Mouse (Mus musculus) heart, embryonic 10.5 days (tissue): ENCODE data around the gene Ddx5. TPM values are rescaled to one million over a fixed set of nuclear protein-coding genes. Genes with fewer than 3 reads are reported as not detected.

Experiments
- DNase-seq: peaks from one replicate; pipeline ENCODE4 v3.0.0-alpha.2; 2017; ENCODE audit warnings: low spot score
- H3K27ac ChIP-seq: fragments of 300-500 bp; sonication (generic); 2 replicates; pipeline ENCODE4 v1.5.1; 2016; ENCODE audit warnings: mild to moderate bottlenecking
- H3K27me3 ChIP-seq: fragments of 300-500 bp; sonication (generic); 2 replicates; pipeline ENCODE4 v1.6.1; 2016; ENCODE audit warnings: mild to moderate bottlenecking; ENCODE audit not compliant: poor library complexity, insufficient read depth, severe bottlenecking
- H3K36me3 ChIP-seq: fragments of 300-500 bp; sonication (generic); 2 replicates; pipeline ENCODE4 v1.6.1; 2016; ENCODE audit warnings: mild to moderate bottlenecking, moderate library complexity
- H3K4me1 ChIP-seq: fragments of 300-500 bp; sonication (generic); 2 replicates; pipeline ENCODE4 v1.6.1; 2016; ENCODE audit warnings: mild to moderate bottlenecking
- H3K4me3 ChIP-seq: fragments of 300-500 bp; sonication (generic); 2 replicates; pipeline ENCODE4 v1.5.1; 2016; ENCODE audit warnings: mild to moderate bottlenecking, moderate library complexity
- H3K9me3 ChIP-seq: fragments of 300-500 bp; sonication (generic); 2 replicates; pipeline ENCODE4 v1.6.1; 2016; ENCODE audit warnings: mild to moderate bottlenecking, moderate library complexity
- whole genome bisulfite sequencing: fragments of 180-500 bp; shearing (Covaris S2); methylation state at CpG from one replicate; pipeline ENCODE4 v1.1.7; 2016; 5-methylcytosine and 5-hydroxymethylcytosine counted together
- polyA plus RNA-seq: library from polyadenylated mRNA; unstranded; fragments of >200 nt; fragmentation: Nextera tagmentation; extraction: Ambion mirVana; gene quantifications from 2 replicates; pipeline ENCODE4 v1.2.1, GENCODE M21; 2016

The Ddx5 gene
- 203 and 259 TPM in 2 replicates for polyA plus RNA-seq

GRCm38 (mm10) chr11:106788775-106789459 is at the start of gene Ddx5, which contains the start of gene Cep95:
Gene Ddx5 (minus strand): TSS chr11:106789185.
Gene Cep95 (plus strand): TSS chr11:106789252.
- H3K4me1 ChIP-seq, result peaks cover 5% of the 10 kb centered on the region; the same call in 1 of the 2 replicates
- H3K36me3 ChIP-seq, result peaks cover 60% of the 10 kb centered on the region
- H3K27me3 ChIP-seq, result no peaks in the 10 kb centered on the region
- DNase-seq, result peak; percentile 99
- no peaks in the 10 kb centered on the region for H3K9me3 ChIP-seq
- peak within 1 kb of the TSS; percentile 95 for H3K4me3 ChIP-seq
- H3K27ac ChIP-seq, result peak within 1 kb of the TSS; percentile 100
- WGBS, result under 1% methylated on average over 53 of the region's 58 CpGs

DNA sequence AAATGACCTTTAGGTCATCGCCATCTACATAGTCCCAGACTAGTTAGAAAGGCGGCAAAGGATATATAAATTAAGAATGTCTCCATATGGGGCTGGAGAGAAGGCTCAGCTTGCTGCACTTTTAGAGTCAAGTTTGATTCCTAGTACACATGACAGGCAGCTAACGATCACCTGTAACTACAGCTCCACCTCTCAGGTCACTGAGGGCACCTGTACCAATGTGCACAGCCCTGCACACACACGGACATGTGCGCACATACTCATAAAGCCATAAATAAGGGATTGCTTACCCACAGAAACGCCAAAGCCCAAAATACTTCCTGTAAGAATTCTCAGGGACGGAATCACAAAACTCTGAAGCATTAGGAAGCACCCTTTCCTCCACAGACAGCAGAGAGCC is 39.1 kb upstream of the Ddx5 start:
- Histone ChIP-seq H3K36me3 (peaks cover 74% of the 10 kb centered on the region), H3K27ac (no peak overlapping the region), H3K4me3 (no peak overlapping the region), H3K27me3 (no peaks in the 10 kb centered on the region), H3K9me3 (no peaks in the 10 kb centered on the region), H3K4me1 (peaks cover 5% of the 10 kb centered on the region; the same call in 1 of the 2 replicates)
- no peak for DNase-seq
- 93% methylated on average over 7 of the region's 7 CpGs for WGBS

DNA sequence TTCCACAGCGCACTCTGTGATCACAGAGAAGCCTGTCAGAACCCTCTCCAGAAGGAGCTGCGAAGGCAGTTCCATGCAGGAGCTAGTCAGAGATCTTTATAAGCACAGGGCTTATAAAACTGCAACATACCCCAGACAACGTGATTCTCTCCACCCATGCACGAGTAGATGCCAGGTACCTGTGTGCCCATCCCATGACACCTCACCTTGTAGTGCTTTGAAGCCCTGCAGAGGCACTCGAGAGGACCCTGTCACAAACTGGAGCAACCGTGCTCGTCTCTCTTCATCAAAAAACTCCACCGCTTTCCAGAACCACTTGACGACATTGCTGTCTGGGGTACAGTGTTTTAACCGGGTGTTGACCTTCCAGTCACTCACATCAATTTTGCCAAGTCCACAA is 35.4 kb upstream of the Ddx5 start:
- no peaks in the 10 kb centered on the region for H3K9me3 ChIP-seq
- H3K36me3 ChIP-seq, result peaks cover 75% of the 10 kb centered on the region
- no peak overlapping the region for H3K4me3 ChIP-seq
- H3K27ac ChIP-seq, result no peak overlapping the region
- 88% methylated on average over 10 of the region's 10 CpGs for WGBS
- H3K4me1 ChIP-seq, result no peaks in the 10 kb centered on the region; the same call in 1 of the 2 replicates
- H3K27me3 ChIP-seq, result no peaks in the 10 kb centered on the region
- DNase-seq, result no peak

DNA sequence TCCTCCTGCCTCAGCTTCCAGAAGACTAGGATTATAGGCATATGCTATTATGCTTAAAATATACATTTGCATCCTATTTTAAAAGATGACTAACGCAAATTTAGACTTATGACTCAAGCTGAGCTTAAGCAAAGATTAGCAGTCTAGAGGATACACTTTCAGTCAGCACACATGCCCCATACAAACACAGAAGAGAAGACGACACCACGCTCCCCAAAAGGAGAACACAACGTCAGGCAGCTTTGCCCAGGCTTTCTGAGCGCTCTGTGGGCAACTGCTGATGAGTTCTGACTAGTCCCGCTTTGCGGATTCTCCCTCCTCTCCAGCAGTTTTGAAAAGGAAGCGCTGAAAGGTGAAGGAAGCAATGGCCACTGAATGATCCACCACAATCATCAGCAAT is 34.8 kb upstream of the Ddx5 start:
- H3K36me3 ChIP-seq, result peaks cover 79% of the 10 kb centered on the region
- 92% methylated on average over 8 of the region's 8 CpGs for WGBS

GRCm38 (mm10) chr11:106822911-106823310 is 33.9 kb upstream of the Ddx5 start:
- Histone ChIP-seq H3K27ac (no peak overlapping the region), H3K9me3 (no peaks in the 10 kb centered on the region), H3K4me1 (peaks cover 5% of the 10 kb centered on the region; the same call in 1 of the 2 replicates), H3K27me3 (no peaks in the 10 kb centered on the region), H3K36me3 (peaks cover 79% of the 10 kb centered on the region), H3K4me3 (no peak overlapping the region)
- 90% methylated on average over 5 of the region's 5 CpGs for WGBS
- DNase-seq, result no peak

More for the DNA sequence above, 34.8 kb upstream of the Ddx5 start:
- Histone ChIP-seq H3K9me3 (no peaks in the 10 kb centered on the region), H3K4me3 (no peak overlapping the region), H3K27ac (no peak overlapping the region), H3K27me3 (no peaks in the 10 kb centered on the region), H3K4me1 (no peaks in the 10 kb centered on the region; the same call in 1 of the 2 replicates)
- DNase-seq, result no peak

- no peak for DNase-seq
- Histone ChIP-seq H3K9me3 (no peaks in the 10 kb centered on the region), H3K27ac (no peak overlapping the region), H3K4me1 (peaks cover 5% of the 10 kb centered on the region; the same call in 1 of the 2 replicates), H3K4me3 (no peak overlapping the region), H3K36me3 (peaks cover 78% of the 10 kb centered on the region), H3K27me3 (no peaks in the 10 kb centered on the region)
- 89% methylated on average over 8 of the region's 8 CpGs for WGBS
These were observed 33.5 kb upstream of the Ddx5 start for GRCm38 (mm10) chr11:106822491-106822890.

DNA sequence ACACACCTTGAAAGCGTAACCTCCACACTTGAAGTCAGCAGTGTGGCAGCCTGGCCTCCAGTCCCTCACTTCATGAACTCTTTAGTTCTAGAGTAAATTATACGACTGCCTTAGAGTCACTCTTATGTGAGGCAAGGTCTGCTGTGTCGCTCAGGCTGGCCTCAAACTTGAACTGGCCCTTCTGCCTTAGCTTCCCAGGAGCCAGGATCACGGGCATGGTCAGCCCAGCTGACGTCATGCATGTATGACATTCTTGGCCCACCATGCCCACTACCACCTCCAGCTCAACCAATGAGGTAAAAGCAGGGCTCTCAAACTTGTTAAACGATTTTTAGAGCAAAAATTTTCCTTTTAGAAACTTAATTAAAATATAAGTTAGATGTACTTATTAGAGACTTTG is 32.4 kb upstream of the Ddx5 start:
- H3K27me3 ChIP-seq, result no peaks in the 10 kb centered on the region
- no peak for DNase-seq
- 86% methylated on average over 6 of the region's 6 CpGs for WGBS
- peaks cover 79% of the 10 kb centered on the region for H3K36me3 ChIP-seq
- H3K27ac ChIP-seq, result no peak overlapping the region
- no peaks in the 10 kb centered on the region for H3K9me3 ChIP-seq
- H3K4me1 ChIP-seq, result peaks cover 5% of the 10 kb centered on the region; the same call in 1 of the 2 replicates
- no peak overlapping the region for H3K4me3 ChIP-seq

GRCm38 (mm10) chr11:106820972-106821371 is 32.0 kb upstream of the Ddx5 start:
- peaks cover 79% of the 10 kb centered on the region for H3K36me3 ChIP-seq
- 71% methylated on average over 4 of the region's 4 CpGs for WGBS
- no peaks in the 10 kb centered on the region for H3K27me3 ChIP-seq
- no peak overlapping the region for H3K4me3 ChIP-seq
- H3K4me1 ChIP-seq, result peaks cover 5% of the 10 kb centered on the region; the same call in 1 of the 2 replicates
- no peaks in the 10 kb centered on the region for H3K9me3 ChIP-seq
- no peak for DNase-seq
- no peak overlapping the region for H3K27ac ChIP-seq

DNA sequence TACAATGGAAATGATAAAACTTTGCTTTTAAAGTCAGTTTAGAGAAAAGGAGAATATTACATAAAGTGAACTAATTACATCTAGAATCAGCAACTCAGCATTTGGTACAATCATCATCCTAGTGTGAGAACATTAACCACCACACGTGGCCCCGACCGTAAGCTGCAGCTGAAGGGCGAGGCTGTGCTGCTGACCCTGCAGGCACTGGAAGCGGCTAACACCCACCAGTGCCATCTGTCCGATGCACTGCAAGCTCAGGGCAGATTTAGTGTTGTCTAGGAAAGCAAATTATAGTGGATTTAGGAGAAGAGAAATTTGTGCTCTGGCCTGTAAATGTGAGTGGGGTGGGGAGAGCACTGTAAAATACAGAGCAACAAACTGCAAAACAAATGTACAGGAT is 31.3 kb upstream of the Ddx5 start:
- no peaks in the 10 kb centered on the region for H3K9me3 ChIP-seq
- WGBS, result 92% methylated on average over 6 of the region's 6 CpGs
- H3K4me3 ChIP-seq, result no peak overlapping the region
- DNase-seq, result no peak
- no peak overlapping the region for H3K27ac ChIP-seq
- no peaks in the 10 kb centered on the region for H3K27me3 ChIP-seq
- peaks cover 5% of the 10 kb centered on the region; the same call in 1 of the 2 replicates for H3K4me1 ChIP-seq
- H3K36me3 ChIP-seq, result peaks cover 79% of the 10 kb centered on the region

DNA sequence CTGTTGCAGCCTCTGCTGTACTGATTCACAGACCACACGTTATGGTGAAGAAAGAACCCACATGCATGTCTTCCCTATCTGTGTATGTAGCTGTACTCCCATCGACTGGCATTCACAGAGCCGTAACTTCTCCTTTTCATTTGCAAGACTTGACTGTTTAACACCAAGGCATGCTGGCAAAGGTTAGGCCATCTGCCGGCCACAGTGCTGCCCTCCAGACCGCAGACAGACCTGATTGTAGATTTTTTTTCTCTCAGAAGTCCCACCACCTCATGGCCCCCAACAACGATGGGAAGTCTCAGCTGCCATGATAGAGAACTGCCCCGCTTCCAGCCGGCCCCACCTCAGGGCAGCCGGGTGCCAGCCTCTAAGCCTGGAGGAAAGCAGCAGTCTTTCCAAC is 30.6 kb upstream of the Ddx5 start:
- 81% methylated on average over 9 of the region's 9 CpGs for WGBS
- Histone ChIP-seq H3K27ac (no peak overlapping the region), H3K4me1 (peaks cover 11% of the 10 kb centered on the region), H3K9me3 (no peaks in the 10 kb centered on the region), H3K4me3 (no peak overlapping the region), H3K36me3 (peaks cover 82% of the 10 kb centered on the region), H3K27me3 (no peaks in the 10 kb centered on the region)
- no peak for DNase-seq

DNA sequence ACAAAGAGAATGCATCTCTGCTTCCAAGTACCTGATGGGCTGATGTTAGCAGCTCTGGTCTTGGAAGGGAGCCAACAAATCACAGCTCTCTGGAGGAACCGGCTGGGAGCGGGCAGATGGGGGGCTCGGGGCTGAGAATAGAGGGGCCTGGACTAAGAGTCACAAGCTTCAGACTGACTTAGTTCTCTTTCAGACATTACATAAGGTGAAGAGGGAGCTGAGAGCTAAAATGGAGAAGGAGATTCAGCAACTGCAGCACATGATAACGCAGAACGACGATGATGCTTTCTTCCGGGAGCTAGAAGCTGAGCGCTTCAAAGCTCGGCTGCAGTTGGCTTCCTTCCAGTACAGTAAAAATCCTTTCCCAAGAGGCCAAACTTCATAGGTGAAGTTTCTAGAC is 29.4 kb upstream of the Ddx5 start:
- 63% methylated on average over 9 of the region's 9 CpGs for WGBS
- Histone ChIP-seq H3K27ac (no peak overlapping the region), H3K36me3 (peaks cover 85% of the 10 kb centered on the region), H3K27me3 (no peaks in the 10 kb centered on the region), H3K4me3 (no peak overlapping the region), H3K9me3 (no peaks in the 10 kb centered on the region), H3K4me1 (peaks cover 13% of the 10 kb centered on the region)
- DNase-seq, result no peak

GRCm38 (mm10) chr11:106817808-106818207 is 28.8 kb upstream of the Ddx5 start:
- Histone ChIP-seq H3K4me3 (no peak overlapping the region), H3K27ac (no peak overlapping the region), H3K36me3 (peaks cover 86% of the 10 kb centered on the region), H3K4me1 (peaks cover 13% of the 10 kb centered on the region), H3K9me3 (no peaks in the 10 kb centered on the region), H3K27me3 (no peaks in the 10 kb centered on the region)
- DNase-seq, result no peak
- WGBS, result 93% methylated on average over 6 of the region's 6 CpGs

- Histone ChIP-seq H3K4me1 (peaks cover 13% of the 10 kb centered on the region), H3K4me3 (no peak overlapping the region), H3K9me3 (no peaks in the 10 kb centered on the region), H3K27me3 (no peaks in the 10 kb centered on the region), H3K27ac (no peak overlapping the region), H3K36me3 (peaks cover 86% of the 10 kb centered on the region)
- 92% methylated on average over 3 of the region's 3 CpGs for WGBS
- no peak for DNase-seq
These were observed 28.2 kb upstream of the Ddx5 start for GRCm38 (mm10) chr11:106817156-106817555.
